Mouse (Mus musculus) spleen, postnatal 0 days (tissue): ENCODE data around the gene Tesk2. TPM values are rescaled to one million over a fixed set of nuclear protein-coding genes. Genes with fewer than 3 reads are reported as not detected.

ENCODE experiments used
- polyA plus RNA-seq: library from polyadenylated mRNA; unstranded; fragments of >200 nt; fragmentation: Nextera tagmentation; extraction: Ambion mirVana; gene quantifications from 2 replicates; pipeline ENCODE4 v1.2.1, GENCODE M21; 2015

Tesk2 gene
- polyA plus RNA-seq = 2.9 and 4.4 TPM in 2 replicates

DNA sequence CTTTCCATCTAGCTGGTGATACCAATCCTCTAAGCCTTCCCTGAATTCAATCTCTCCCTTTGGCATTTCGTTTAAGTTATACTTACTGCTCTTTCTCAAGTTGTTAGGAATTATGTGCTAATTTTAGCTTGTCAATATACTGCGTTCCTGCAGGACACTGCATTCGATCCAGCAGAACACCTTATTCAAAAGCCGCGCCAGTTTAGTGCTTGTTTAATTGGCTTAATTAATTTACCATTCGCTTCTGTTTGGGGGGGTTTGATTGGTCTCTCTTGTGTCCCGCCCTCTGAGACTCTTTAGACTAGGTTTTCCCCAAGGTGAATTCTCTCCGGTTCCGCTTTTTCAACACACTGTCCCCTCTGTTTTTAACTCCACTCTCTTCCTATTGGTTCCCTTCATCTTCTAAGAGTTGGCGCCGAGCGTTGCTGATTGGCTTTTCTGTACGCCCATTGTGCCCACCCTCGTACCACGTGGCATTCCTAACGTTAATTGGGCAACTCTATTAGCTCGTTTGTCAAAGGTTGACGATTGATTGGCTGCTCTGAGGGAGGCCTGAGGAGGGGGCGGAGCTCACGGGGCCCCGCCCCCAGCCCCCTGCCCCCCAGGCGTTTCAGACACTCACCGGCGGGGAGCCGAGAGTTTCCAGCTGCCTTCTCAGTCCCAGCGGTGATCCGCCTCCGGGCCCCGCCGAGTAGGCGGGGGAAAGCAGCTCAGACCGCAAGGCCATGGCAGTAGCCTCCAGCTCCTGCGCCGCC is at the start of gene Tesk2:
Gene Tesk2 (plus strand): TSS at position 606 of the 755 bp plus-strand sequence.

DNA sequence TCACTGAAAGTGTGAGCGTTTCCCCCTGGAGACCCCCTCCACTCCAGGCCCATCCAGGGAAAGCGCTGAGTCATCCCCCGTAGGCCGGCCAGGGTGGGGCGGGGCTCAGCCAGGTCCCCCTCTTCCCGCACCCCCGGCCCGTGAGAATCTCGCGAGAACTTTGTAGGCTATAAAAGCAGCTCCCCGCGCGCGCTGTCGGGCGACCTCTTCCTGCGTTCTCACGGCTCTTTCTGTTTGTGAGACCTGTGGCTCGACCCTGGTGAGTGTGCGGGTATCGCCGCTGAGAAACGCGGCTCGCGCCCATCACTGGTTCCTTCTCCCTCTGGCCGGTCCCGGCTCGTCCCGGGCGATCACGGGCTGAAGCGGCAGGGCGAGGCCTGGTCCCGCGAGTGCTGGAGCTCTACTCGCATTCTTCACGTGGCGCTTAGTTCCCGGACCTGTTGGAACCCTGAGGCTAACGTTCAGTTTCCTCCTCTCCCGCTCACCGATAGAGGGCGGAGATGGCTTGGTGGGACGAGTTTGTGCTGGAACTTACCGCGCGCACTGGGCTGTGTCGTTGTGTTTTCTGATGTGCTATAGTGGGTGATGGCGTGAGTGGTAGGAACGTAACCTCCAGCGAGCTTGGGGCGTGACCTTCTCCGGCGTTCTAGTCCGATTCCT is 35.2 kb upstream of the Tesk2 start, which contains the start of gene Prdx1:
Gene Prdx1 (plus strand): TSS at position 143 of the 660 bp plus-strand sequence.

DNA sequence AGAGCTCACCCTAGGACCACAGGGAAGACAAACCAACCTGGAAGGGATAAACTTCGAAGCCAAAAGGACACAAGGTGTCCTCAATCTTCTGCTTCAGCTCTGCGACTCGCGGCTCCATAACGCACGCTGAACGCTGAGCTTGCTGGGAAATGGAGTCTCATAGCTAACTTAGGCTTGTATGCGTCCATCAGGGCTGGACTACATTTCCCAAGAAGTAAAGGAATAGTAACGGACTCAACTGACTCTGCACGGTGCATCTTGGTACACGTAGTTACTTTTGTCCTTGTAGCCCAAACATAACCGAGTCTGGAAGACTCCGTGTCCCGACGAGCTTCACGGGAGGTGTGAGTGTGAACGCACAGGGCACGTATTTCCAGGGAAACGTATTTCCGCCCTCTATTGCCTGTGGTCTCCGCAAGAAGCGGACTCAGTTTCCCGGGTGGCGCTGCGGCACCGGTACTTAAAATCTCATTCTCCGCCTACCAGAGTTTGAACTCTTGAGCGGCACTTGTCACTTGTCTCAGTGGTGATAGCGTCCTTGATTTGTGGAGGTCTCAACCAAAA is 12.5 kb upstream of the Tesk2 start, which contains the start of the genes Mmachc and Ccdc163:
Gene Mmachc (minus strand): TSS at position 206 of the 564 bp plus-strand sequence.
Gene Ccdc163 (plus strand): TSS at position 309 of the 564 bp plus-strand sequence.

DNA sequence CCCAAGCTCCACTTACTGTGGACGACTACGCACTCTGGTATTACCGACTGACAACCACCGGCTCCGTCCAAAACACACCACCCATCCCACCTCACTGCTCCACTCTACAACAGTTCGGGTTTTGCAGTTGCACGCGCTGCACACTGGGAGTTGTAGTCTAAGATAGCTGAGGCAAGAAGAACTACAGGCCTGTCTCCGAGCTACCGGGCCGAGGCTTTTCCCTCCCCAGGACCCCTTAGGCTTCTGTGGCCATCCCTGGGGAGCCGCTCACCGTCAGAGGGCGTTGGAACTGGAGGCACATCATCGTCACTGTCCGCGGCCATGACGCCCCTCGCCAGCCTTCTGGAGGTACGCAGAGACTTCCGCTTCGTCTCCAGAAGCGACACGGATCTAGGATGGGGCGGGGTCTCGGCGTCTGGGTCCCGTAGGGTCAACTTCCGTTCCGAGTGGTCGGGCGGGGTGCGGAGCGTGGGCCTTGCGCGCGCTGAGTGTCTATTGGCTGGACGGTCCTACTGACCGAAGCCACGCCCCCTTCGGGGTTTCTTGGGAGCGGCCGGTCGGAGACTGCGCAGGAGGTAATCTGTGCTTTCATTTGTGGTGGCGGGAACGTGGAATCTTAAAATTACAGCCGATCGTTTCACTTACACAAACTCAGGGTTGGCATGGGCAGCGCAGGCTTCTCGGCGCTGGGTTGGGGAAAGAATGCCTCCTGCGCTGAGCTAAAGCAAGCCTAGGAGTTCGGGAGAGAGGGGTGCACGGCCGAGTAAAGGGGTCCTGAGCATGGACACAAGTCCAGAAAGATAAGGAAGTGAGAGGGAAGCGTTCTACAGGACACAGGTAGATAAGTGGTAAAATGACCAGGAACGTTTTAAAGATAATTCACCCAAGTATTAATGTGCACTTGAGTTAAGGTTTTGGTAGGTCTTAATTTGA is 86.7 kb downstream of the Tesk2 start, which contains the start of the genes Toe1 and Mutyh:
Gene Toe1 (minus strand): TSS at position 444 of the 933 bp plus-strand sequence.
Gene Mutyh (plus strand): TSS at position 527 of the 933 bp plus-strand sequence.

DNA sequence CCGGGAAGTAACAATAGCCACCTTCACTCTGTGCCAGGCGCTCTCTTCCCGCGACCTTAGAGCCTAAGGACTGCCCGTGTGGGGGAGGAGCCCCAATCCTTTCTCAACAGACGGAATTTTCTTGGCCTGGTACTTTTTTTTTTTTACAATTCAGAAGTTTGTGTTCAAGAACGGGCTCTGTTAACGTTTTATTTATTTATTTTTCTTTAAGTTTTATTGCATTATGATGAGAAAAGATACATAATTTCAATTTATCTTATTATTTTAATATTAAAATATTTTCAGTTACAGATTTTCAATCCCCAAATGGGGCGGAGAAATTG is 100.9 kb downstream of the Tesk2 start, which contains the start of gene Hpdl:
Gene Hpdl (minus strand): TSS at position 14 of the 323 bp plus-strand sequence.

Other genes with a start within 250 kb of the Tesk2 start
- 14.1 and 16.0 TPM in 2 replicates for gene Ipp, start 213.4 kb upstream of the Tesk2 start, polyA plus RNA-seq
- 21.3 and 22.1 TPM in 2 replicates for gene Tmem69, start 165.0 kb upstream of the Tesk2 start, polyA plus RNA-seq
- 24.4 and 26.3 TPM in 2 replicates for gene Gpbp1l1, start 163.3 kb upstream of the Tesk2 start, polyA plus RNA-seq
- 3.0 and 4.0 TPM in 2 replicates for gene Ccdc17, start 124.3 kb upstream of the Tesk2 start, polyA plus RNA-seq
- gene Nasp, start 93.0 kb upstream of the Tesk2 start, polyA plus RNA-seq = 83.2 and 97.0 TPM in 2 replicates
- 323 and 372 TPM in 2 replicates for gene Akr1a1, start 69.3 kb upstream of the Tesk2 start, polyA plus RNA-seq
- 588 and 627 TPM in 2 replicates for gene Prdx1, start 35.4 kb upstream of the Tesk2 start, polyA plus RNA-seq
- 9.2 and 10.0 TPM in 2 replicates for gene Mmachc, start 12.5 kb upstream of the Tesk2 start, polyA plus RNA-seq
- 12.8 and 14.7 TPM in 2 replicates for gene Ccdc163, start 12.4 kb upstream of the Tesk2 start, polyA plus RNA-seq
- 18.5 and 20.7 TPM in 2 replicates for gene Toe1, start 86.7 kb downstream of the Tesk2 start, polyA plus RNA-seq
- gene Mutyh, start 86.8 kb downstream of the Tesk2 start, polyA plus RNA-seq = 4.3 and 4.6 TPM in 2 replicates
- 0.41 and 0.42 TPM in 2 replicates for gene Hpdl, start 100.8 kb downstream of the Tesk2 start, polyA plus RNA-seq
- gene Zswim5, start 156.4 kb downstream of the Tesk2 start, polyA plus RNA-seq = 0.06 and 0.10 TPM in 2 replicates